Mouse (Mus musculus): ENCODE results near the gene Wfdc13.

- TF ChIP-seq CTCF (IDR thresholded peaks at IDR 0.05) (no peak), EP300 (IDR thresholded peaks at IDR 0.05) (no peak)
These were observed at the start of gene Wfdc13 for GRCm38 (mm10) chr2:164684807-164685206.

All from lung, postnatal 0 days (tissue).